Mouse (Mus musculus) stomach, postnatal 0 days (tissue): ENCODE results near the gene Rfx1. TPM values are rescaled to one million over a fixed set of nuclear protein-coding genes. Genes with fewer than 3 reads are reported as not detected.

ENCODE experiments used
- ATAC-seq: fragments of 200-750 bp; cut with Nextera tagmentation; 2 replicates; pipeline ENCODE4 v1.8.0; 2017; ENCODE audit not compliant: low FRiP score, low TSS enrichment
- DNase-seq: peaks from one replicate; pipeline ENCODE4 v3.0.0-alpha.2; 2016; ENCODE audit warnings: low spot score
- H3K27ac ChIP-seq: fragments of 300-500 bp; sonication (generic); replicated peaks from 2 replicates; pipeline ENCODE4 v1.5.1; 2014; ENCODE audit warnings: mild to moderate bottlenecking, control low read depth
- H3K27me3 ChIP-seq: fragments of 300-500 bp; sonication (generic); 2 replicates; pipeline ENCODE4 v1.6.1; 2014; ENCODE audit warnings: low read length; ENCODE audit not compliant: control insufficient read depth, insufficient read depth
- H3K36me3 ChIP-seq: fragments of 300-500 bp; sonication (generic); 2 replicates; pipeline ENCODE4 v1.6.1; 2014; ENCODE audit warnings: low read length, mixed read lengths; ENCODE audit not compliant: control insufficient read depth, insufficient read depth
- H3K4me1 ChIP-seq: fragments of 300-500 bp; sonication (generic); replicated peaks from 2 replicates; pipeline ENCODE4 v1.6.1; 2014; ENCODE audit warnings: antibody characterized with exemption; ENCODE audit not compliant: control insufficient read depth, insufficient read depth
- H3K4me2 ChIP-seq: fragments of 300-500 bp; sonication (generic); replicated peaks from 2 replicates; pipeline ENCODE4 v1.6.1; 2014; ENCODE audit warnings: low read depth, mild to moderate bottlenecking, control low read depth, moderate library complexity
- H3K4me3 ChIP-seq: fragments of 300-500 bp; sonication (generic); 2 replicates; pipeline ENCODE4 v1.5.1; 2014; ENCODE audit warnings: low read depth, low read length, control low read depth
- H3K9ac ChIP-seq: fragments of 300-500 bp; sonication (generic); 2 replicates; pipeline ENCODE4 v1.6.1; 2014; ENCODE audit warnings: mild to moderate bottlenecking, low read length, control low read depth, mixed read lengths
- H3K9me3 ChIP-seq: fragments of 300-500 bp; sonication (generic); 2 replicates; pipeline ENCODE4 v1.6.1; 2016; ENCODE audit warnings: low read length; ENCODE audit not compliant: control insufficient read depth
- CTCF ChIP-seq: IDR thresholded peaks from 2 replicates; pipeline ENCODE4 v1.5.1; 2016; ENCODE audit warnings: antibody characterized with exemption, low read depth, mild to moderate bottlenecking, moderate library complexity
- EP300 ChIP-seq: optimal IDR thresholded peaks from 2 replicates; pipeline ENCODE3; 2016; ENCODE audit warnings: antibody characterized with exemption
- WGBS: fragments of 180-500 bp; shearing (Covaris S2); extraction: QIAGEN DNeasy Blood & Tissue Kit; methylation state at CpG from one replicate; pipeline ENCODE4 v1.1.7; 2014; 5-methylcytosine and 5-hydroxymethylcytosine counted together
- polyA plus RNA-seq: library from polyadenylated mRNA; unstranded; fragments of >200 nt; fragmentation: Nextera tagmentation; extraction: Ambion mirVana; gene quantifications from 2 replicates; pipeline ENCODE4 v1.2.1, GENCODE M21; 2015

Gene Rfx1
- polyA plus RNA-seq, 1 experiment from 2014 or later: 2.7 TPM

DNA sequence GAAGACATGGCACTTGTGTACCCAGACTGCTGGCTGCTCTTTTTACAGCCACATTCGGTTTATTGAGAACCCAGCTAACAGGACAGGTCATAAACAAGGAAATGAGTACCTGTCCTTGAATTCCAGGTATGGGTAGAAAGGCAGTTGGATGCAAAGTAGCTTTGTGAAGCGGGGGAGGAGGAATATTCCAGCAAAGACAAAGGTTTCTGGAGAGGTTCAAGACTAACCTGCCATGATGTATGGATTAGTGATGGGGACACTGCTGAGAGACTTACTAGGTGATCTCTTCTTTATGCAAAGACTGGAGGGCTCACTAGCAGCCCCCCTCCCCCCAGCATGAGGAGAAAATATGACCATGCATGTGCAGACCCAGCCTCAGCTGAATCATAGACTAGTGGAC is 39.0 kb downstream of the Rfx1 start:
- Histone ChIP-seq H3K4me3 (no peak overlapping the region), H3K9ac (no peak overlapping the region), H3K27me3 (no peaks in the 10 kb centered on the region), H3K36me3 (peaks cover 7% of the 10 kb centered on the region; the same call in 1 of the 2 replicates), H3K4me2 (no peak overlapping the region), H3K4me1 (peaks cover 4% of the 10 kb centered on the region; the same call in 1 of the 2 replicates), H3K9me3 (no peaks in the 10 kb centered on the region), H3K27ac (no peak overlapping the region)
- WGBS: 86% methylated on average over 2 of the region's 2 CpGs
- DNase-seq (no peak), ATAC-seq (no peak)
- no peak for TF ChIP-seq EP300
- no peak for TF ChIP-seq CTCF

- ATAC-seq: no peak
- H3K9ac ChIP-seq: no peak overlapping the region
- no peak overlapping the region for H3K27ac ChIP-seq
- H3K4me3 ChIP-seq: no peak overlapping the region
- H3K9me3 ChIP-seq: no peaks in the 10 kb centered on the region
- H3K27me3 ChIP-seq: no peaks in the 10 kb centered on the region
- no peak for TF ChIP-seq CTCF
- no peak for TF ChIP-seq EP300
- no peak for DNase-seq
- H3K4me2 ChIP-seq: no peak overlapping the region
- peaks cover 4% of the 10 kb centered on the region; the same call in 1 of the 2 replicates for H3K4me1 ChIP-seq
- 78% methylated on average over 5 of the region's 6 CpGs for WGBS
- peaks cover 5% of the 10 kb centered on the region; the same call in 1 of the 2 replicates for H3K36me3 ChIP-seq
Observed at GRCm38 (mm10) chr8:84106216-84107040, 39.8 kb downstream of the Rfx1 start.

GRCm38 (mm10) chr8:84115646-84116045 is 49.0 kb downstream of the Rfx1 start:
- no peaks in the 10 kb centered on the region for H3K27me3 ChIP-seq
- H3K4me3 ChIP-seq: no peak overlapping the region
- H3K36me3 ChIP-seq: no peaks in the 10 kb centered on the region
- no peaks in the 10 kb centered on the region for H3K9me3 ChIP-seq
- DNase-seq (no peak), ATAC-seq (no peak)
- no peak overlapping the region for H3K4me2 ChIP-seq
- WGBS: 75% methylated on average over 6 of the region's 6 CpGs
- H3K27ac ChIP-seq: no peak overlapping the region
- TF ChIP-seq CTCF: no peak
- no peak for TF ChIP-seq EP300
- H3K9ac ChIP-seq: no peak overlapping the region
- no peaks in the 10 kb centered on the region for H3K4me1 ChIP-seq

DNA sequence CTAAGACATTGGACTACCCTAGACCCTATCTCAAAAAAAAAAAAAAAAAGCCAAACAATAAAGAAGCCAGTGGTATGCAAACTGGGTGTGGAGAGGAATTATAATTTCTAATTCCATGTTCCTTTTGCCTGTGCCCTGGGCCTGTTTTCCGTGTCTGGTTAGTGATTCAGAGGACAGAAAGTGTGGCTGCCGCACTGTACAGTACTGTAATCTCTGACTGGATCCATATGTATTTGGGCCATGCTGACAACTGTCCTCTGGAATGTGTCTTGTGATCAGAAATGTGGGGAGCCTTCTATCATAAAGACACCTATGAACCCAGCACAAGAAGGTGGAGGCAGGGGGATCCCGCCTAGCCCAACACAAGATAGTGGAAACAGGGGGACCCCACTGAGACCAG is 55.5 kb downstream of the Rfx1 start:
- ATAC-seq: no peak
- Histone ChIP-seq H3K27ac (no peak overlapping the region), H3K9ac (no peak overlapping the region), H3K27me3 (no peaks in the 10 kb centered on the region), H3K9me3 (no peaks in the 10 kb centered on the region), H3K4me1 (no peaks in the 10 kb centered on the region), H3K4me3 (no peak overlapping the region), H3K36me3 (no peaks in the 10 kb centered on the region), H3K4me2 (no peak overlapping the region)
- no peak for TF ChIP-seq CTCF
- no peak for TF ChIP-seq EP300
- DNase-seq: no peak
- 80% methylated on average over 3 of the region's 3 CpGs for WGBS

GRCm38 (mm10) chr8:84125656-84126055 is 59.0 kb downstream of the Rfx1 start, which contains the start of gene Podnl1:
Gene Podnl1 (plus strand): TSS chr8:84125989.
- Histone ChIP-seq H3K4me3 (no peak within 1 kb of the TSS), H3K4me2 (no peak within 1 kb of the TSS), H3K27me3 (no peaks in the 10 kb centered on the region), H3K27ac (no peak within 1 kb of the TSS), H3K9ac (no peak within 1 kb of the TSS), H3K4me1 (no peaks in the 10 kb centered on the region), H3K36me3 (no peaks in the 10 kb centered on the region), H3K9me3 (no peaks in the 10 kb centered on the region)
- 37% methylated on average over 9 of the region's 9 CpGs for WGBS
- peak; percentile 80 for ATAC-seq
- DNase-seq: no peak
- TF ChIP-seq EP300: no peak
- TF ChIP-seq CTCF: no peak

DNA sequence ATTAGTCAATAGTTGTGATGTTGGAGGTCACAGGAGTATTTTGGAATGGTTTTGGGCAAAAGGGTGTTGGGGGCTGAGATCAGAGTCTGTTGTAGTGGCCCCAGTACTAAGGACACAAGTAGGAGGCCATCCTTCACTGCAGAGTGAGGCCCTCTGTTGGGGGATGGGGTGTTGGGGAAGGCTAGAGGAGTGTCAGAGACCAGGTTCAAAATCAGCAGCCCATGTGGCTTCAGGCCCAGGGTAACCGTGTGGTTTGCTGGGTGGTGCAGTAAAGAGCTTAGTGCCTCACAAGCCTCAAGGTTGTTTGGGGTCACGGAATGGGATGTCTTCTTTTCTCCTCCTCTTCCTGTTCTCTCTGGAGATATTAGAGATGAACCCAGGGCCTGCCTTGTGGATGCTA is 60.1 kb downstream of the Rfx1 start:
- TF ChIP-seq CTCF (no peak), EP300 (no peak)
- no peaks in the 10 kb centered on the region for H3K4me1 ChIP-seq
- H3K4me2 ChIP-seq: no peak overlapping the region
- WGBS: 76% methylated on average over 2 of the region's 2 CpGs
- no peak for ATAC-seq
- no peak for DNase-seq
- H3K4me3 ChIP-seq: no peak overlapping the region
- no peak overlapping the region for H3K9ac ChIP-seq
- H3K27me3 ChIP-seq: no peaks in the 10 kb centered on the region
- H3K9me3 ChIP-seq: no peaks in the 10 kb centered on the region
- no peak overlapping the region for H3K27ac ChIP-seq
- no peaks in the 10 kb centered on the region for H3K36me3 ChIP-seq
